Mouse (Mus musculus): ENCODE data around the gene 5730409E04Rik. TPM values are rescaled to one million over a fixed set of nuclear protein-coding genes. Genes with fewer than 3 reads are reported as not detected.

5730409E04Rik gene
- total and polyA plus RNA-seq, 3 experiments, result 4.1 to 8.1 (median 5.8) TPM

DNA sequence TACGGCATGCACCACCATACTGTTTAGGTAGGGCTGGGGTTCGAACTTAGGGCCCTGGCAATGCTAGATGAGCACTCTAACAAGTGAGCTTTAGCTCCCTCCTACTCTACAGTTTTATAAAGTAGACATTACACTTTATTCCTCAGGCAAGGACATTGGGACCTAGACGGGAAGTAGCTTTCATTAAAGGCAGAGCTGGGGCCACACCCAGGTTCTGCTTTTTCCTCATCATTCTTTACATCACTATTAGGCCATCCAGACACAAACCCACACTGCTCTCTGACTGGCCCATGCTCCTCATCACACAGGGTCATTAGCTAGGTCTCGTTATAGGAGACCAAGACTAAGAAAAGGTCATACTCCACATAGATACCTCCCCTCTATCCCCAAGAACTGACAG lies 34.2 kb downstream of the 5730409E04Rik start:
- Histone ChIP-seq H3K27ac (ENCODE audit: insufficient read depth, low read depth) (no peak overlapping the region), H3K9ac (ENCODE audit: insufficient read depth, low read depth) (no peak overlapping the region), H3K4me3 (replicated peaks in 1 of 3; ENCODE audit: low read depth in 2 of 3, low read length in 2 of 3, poor library complexity in 1 of 3) (no peak overlapping the region), H3K27me3 (replicated peaks) (peaks cover 4% of the 10 kb centered on the region), H3K4me2 (ENCODE audit: insufficient read depth, low read depth, poor library complexity, severe bottlenecking) (no peak overlapping the region), H3K9me3 (replicated peaks; ENCODE audit: low read length) (no peaks in the 10 kb centered on the region), H3K36me3 (replicated peaks in 1 of 2; ENCODE audit: control insufficient read depth in 1 of 2, insufficient read depth in 1 of 2, low read length in 1 of 2) (no peaks in the 10 kb centered on the region), H3K4me1 (ENCODE audit: control insufficient read depth in 1 of 2, insufficient read depth in 2 of 2) (no peaks in the 10 kb centered on the region), H3K79me2 (replicated peaks; ENCODE audit: control insufficient read depth, extremely low read depth, insufficient read depth, poor library complexity, severe bottlenecking) (no peaks in the 10 kb centered on the region)
- no peak for DNase-seq (ENCODE audit: extremely low read depth)
- dilution Hi-C loops (cut with MboI; ENCODE audit: extremely low pct_ligation_motif_present, extremely low pct_unique_long_range_greater_than_20kb, low sequenced_read_pairs) (no loop called here), in situ Hi-C loops (cut with MboI; ENCODE audit: low pct_ligation_motif_present, low pct_unique_long_range_greater_than_20kb, low sequenced_read_pairs) (no loop called here)
- TF ChIP-seq HCFC1 (IDR thresholded peaks at IDR 0.05; ENCODE audit: low read depth, low read length), result no peak
- no peak for TF ChIP-seq KAT2A (IDR thresholded peaks at IDR 0.05; ENCODE audit: insufficient replicate concordance, low read length)

DNA sequence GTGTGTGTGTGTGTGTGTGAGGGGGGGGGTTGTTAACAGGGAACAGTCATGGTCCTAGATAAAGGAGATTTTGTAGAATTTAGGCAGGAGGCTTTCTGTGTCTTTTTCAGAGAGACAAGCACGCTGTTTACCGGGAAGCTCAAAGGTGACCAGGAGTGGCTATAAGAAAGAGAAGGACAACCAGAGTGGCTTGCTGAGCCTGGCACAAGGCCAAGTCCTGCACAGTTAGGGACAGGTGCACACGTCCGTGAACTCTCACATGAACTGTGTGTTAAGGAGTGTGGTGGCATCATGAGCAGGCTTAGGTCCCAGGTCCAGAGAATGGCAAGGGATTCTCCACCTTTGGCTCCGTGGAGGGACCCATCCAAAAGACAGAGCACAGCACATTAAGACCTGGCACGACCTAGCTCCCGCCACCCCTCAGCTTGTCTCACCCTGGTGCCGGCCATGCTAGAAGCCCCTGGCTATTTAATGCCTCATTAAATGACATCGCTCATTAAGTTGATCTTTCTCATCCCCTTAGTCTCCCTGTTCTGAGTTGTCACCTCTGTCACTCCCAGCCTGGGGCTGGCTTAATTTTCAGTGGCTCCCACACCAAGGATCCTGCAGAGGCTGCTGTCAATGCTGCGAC lies 34.8 kb downstream of the 5730409E04Rik start:
- Histone ChIP-seq H3K79me2 (replicated peaks; ENCODE audit: control insufficient read depth, extremely low read depth, insufficient read depth, poor library complexity, severe bottlenecking) (no peaks in the 10 kb centered on the region), H3K4me3 (replicated peaks in 1 of 3; ENCODE audit: low read depth in 2 of 3, low read length in 2 of 3, poor library complexity in 1 of 3) (no peak overlapping the region), H3K9me3 (replicated peaks; ENCODE audit: low read length) (no peaks in the 10 kb centered on the region), H3K27ac (ENCODE audit: insufficient read depth, low read depth) (no peak overlapping the region), H3K9ac (ENCODE audit: insufficient read depth, low read depth) (no peak overlapping the region), H3K4me1 (ENCODE audit: control insufficient read depth in 1 of 2, insufficient read depth in 2 of 2) (no peaks in the 10 kb centered on the region), H3K4me2 (ENCODE audit: insufficient read depth, low read depth, poor library complexity, severe bottlenecking) (no peak overlapping the region), H3K36me3 (replicated peaks in 1 of 2; ENCODE audit: control insufficient read depth in 1 of 2, insufficient read depth in 1 of 2, low read length in 1 of 2) (no peaks in the 10 kb centered on the region), H3K27me3 (replicated peaks) (peaks cover 4% of the 10 kb centered on the region)
- TF ChIP-seq MEF2A (IDR thresholded peaks at IDR 0.05; ENCODE audit: borderline replicate concordance, low read depth, low read length) (no peak), EP300 (IDR thresholded peaks at IDR 0.05; ENCODE audit: low read length) (no peak), TBP (conservative IDR thresholded peaks at IDR 0.05; ENCODE audit: low read depth, low read length) (no peak), ZMIZ1 (IDR thresholded peaks at IDR 0.05; ENCODE audit: low read depth, low read length) (no peak), ZC3H11A (IDR thresholded peaks at IDR 0.05; ENCODE audit: low read depth, low read length) (no peak), ZNF384 (IDR thresholded peaks at IDR 0.05; ENCODE audit: low read depth, low read length) (no peak), MAX (IDR thresholded peaks at IDR 0.05; ENCODE audit: low read length) (no peak), MYC (IDR thresholded peaks at IDR 0.05; ENCODE audit: low read depth, low read length) (no peak), SMC3 (IDR thresholded peaks at IDR 0.05; ENCODE audit: low read depth, low read length) (no peak), MXI1 (IDR thresholded peaks at IDR 0.05; ENCODE audit: low read depth, low read length) (no peak), GABPA (IDR thresholded peaks at IDR 0.05; ENCODE audit: insufficient replicate concordance, low read depth, low read length) (no peak)
- in situ Hi-C loops (cut with MboI; ENCODE audit: low pct_ligation_motif_present, low pct_unique_long_range_greater_than_20kb, low sequenced_read_pairs), result no loop called here
- dilution Hi-C loops (cut with MboI; ENCODE audit: extremely low pct_ligation_motif_present, extremely low pct_unique_long_range_greater_than_20kb, low sequenced_read_pairs), result no loop called here
- DNase-seq (ENCODE audit: extremely low read depth), result no peak
